Mouse (Mus musculus) G1E (cell line): Measurements from ENCODE around the gene Xpo6.

Source experiments
- CTCF ChIP-seq: IDR thresholded peaks from 2 replicates; pipeline ENCODE4 v1.5.1; 2012; ENCODE audit warnings: low read depth, low read length, inconsistent platforms, mixed read lengths
- GATA1 ChIP-seq: IDR thresholded peaks from 2 replicates; pipeline ENCODE4 v1.6.1; 2012; ENCODE audit warnings: borderline replicate concordance, low read length, inconsistent platforms, mixed read lengths

DNA sequence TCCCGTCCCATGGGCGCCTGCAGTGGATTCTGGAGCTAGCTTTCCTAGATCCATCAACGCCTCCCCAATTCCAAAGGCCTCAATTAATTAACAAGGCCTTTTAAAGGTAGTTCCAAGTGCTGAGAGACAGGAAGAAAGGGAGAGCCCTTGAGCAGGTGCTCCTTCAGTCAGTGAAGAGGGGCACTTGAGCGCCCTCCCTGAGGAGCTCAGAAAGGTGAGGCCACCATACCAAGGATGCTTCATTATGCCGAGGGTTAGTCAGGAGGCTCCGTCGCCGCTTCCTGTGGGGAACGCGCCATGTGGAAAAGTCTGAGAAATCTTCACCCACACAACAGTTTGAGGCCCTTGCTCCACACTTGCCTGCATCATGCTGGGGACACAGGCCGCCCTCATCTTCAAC is 99.9 kb downstream of the Xpo6 start:
- TF ChIP-seq CTCF (no peak), GATA1 (no peak)
